Mouse (Mus musculus) gastrocnemius, postnatal 14 days (tissue): ENCODE data around the gene Olfr345. TPM values are rescaled to one million over a fixed set of nuclear protein-coding genes. Genes with fewer than 3 reads are reported as not detected.

Experiments used
- DNase-seq: peaks from one replicate; pipeline ENCODE4 v3.0.0; 2021; ENCODE audit warnings: mixed read lengths
- intact Hi-C: fragments of 180-260 bp; cut with DNase I; formaldehyde crosslinking; loops from one replicate; pipeline ENCODE4 v1.15.1; 2025; ENCODE audit warnings: low total_unique reads
- long read RNA-seq, 2 experiments: library from polyadenylated mRNA; stranded (forward); transcript quantifications; one replicate each; pipeline ENCODE4 v2.0.0; 2021
- total RNA-seq, 2 experiments: library from RNA; stranded (reverse); gene quantifications; 2 replicates each; pipeline ENCODE4 v1.2.3; 2021

Gene Olfr345
- total RNA-seq = not detected
- long read RNA-seq, experiment 1 = 0 reads
- long read RNA-seq, experiment 2 = 0 reads

DNA sequence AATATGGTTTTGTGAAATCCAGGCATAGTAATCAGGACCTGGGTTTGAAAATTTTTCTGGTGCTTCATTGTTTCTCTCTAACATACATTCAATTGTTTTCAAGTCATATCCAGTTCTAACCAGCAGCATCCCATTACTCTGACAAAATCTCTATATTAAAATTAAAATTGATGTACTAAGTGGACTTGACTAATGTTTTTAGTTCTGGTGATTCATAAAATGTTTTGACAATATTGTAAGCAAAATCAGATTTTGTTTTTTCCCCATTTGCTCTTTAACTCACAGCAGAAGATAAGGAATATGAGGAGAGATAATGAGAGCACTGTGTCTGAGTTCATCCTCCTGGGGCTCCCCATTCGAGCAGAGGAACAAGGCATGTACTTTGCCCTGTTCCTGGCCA, at the start of gene Olfr345:
Olfr345 (plus strand) TSS at position 301 of the 400 bp plus-strand sequence.
- intact Hi-C loops = no loop called here
- DNase-seq = no peak

DNA sequence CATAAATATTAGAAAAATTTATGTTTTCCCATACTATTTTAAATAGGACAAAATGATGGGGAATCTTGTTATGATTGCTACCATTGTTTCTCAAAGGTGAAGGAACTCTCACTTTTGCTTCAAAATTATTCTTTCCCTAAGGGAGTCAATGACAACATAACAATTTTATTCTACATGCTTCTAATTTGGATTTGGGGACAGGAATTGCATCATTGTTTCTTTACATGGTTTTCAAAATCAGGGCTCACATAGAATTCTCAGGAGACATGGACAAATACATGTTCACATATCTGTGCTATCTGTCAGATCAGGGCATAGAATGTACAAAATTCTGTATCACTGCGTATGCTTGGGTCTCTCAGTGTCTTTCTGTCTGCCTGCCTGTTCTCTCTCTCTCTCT, 45.6 kb downstream of the Olfr345 start, which contains the start of gene Olfr346:
Olfr346 (plus strand) TSS at position 301 of the 400 bp plus-strand sequence.
- intact Hi-C loops = no loop called here
- DNase-seq = no peak

Other genes with a start within 250 kb of the Olfr345 start
- not detected for gene Olfr339, start 221.1 kb upstream of the Olfr345 start, total RNA-seq
- gene Olfr340, start 187.5 kb upstream of the Olfr345 start, total RNA-seq = not detected
- gene Olfr341, start 157.6 kb upstream of the Olfr345 start, total RNA-seq = not detected
- not detected for gene Olfr342, start 115.0 kb upstream of the Olfr345 start, total RNA-seq
- not detected for gene Olfr344, start 73.4 kb upstream of the Olfr345 start, total RNA-seq
- not detected for gene Olfr346, start 45.7 kb downstream of the Olfr345 start, total RNA-seq
- gene Olfr347, start 91.9 kb downstream of the Olfr345 start, total RNA-seq = not detected
- not detected for gene Olfr348, start 144.2 kb downstream of the Olfr345 start, total RNA-seq
- gene Olfr50, start 150.5 kb downstream of the Olfr345 start, total RNA-seq = not detected
- not detected for gene Olfr3, start 177.0 kb downstream of the Olfr345 start, total RNA-seq
- not detected for gene Olfr350, start 206.3 kb downstream of the Olfr345 start, total RNA-seq
- not detected for gene Olfr351, start 222.6 kb downstream of the Olfr345 start, total RNA-seq
- not detected for gene Olfr352, start 228.4 kb downstream of the Olfr345 start, total RNA-seq